Mouse (Mus musculus): ENCODE results near the gene Hoxa7. TPM values are rescaled to one million over a fixed set of nuclear protein-coding genes. Genes with fewer than 3 reads are reported as not detected.

The Hoxa7 gene
- polyA plus RNA-seq (2012): 40.9 and 47.0 TPM in 2 replicates

GRCm38 (mm10) chr6:52221337-52221992 is at the start of gene Hoxa7:
Gene Hoxa7 (minus strand): TSS chr6:52221854.

GRCm38 (mm10) chr6:52260654-52261575 is 39.3 kb upstream of the Hoxa7 start, which contains the start of gene Hoxa13:
Gene Hoxa13 (minus strand): TSS chr6:52260880.

GRCm38 (mm10) chr6:52245757-52246142 is 24.1 kb upstream of the Hoxa7 start, which contains the start of gene Hoxa11:
Gene Hoxa11 (minus strand): TSS chr6:52245810.

GRCm38 (mm10) chr6:52240389-52241000 is 18.8 kb upstream of the Hoxa7 start, which contains the start of gene Hoxa10:
Gene Hoxa10 (minus strand): TSS chr6:52240854.

GRCm38 (mm10) chr6:52230516-52231165 is 9.0 kb upstream of the Hoxa7 start, which contains the start of gene Hoxa9:
Gene Hoxa9 (minus strand): TSS chr6:52231089.

GRCm38 (mm10) chr6:52213119-52213986 is 8.3 kb downstream of the Hoxa7 start, which contains the start of the genes Hoxa3 and Gm28308:
Gene Hoxa3 (minus strand): TSS chr6:52213336.
Gene Gm28308 (minus strand): TSS chr6:52213339.

GRCm38 (mm10) chr6:52208072-52208867 is 13.4 kb downstream of the Hoxa7 start, which contains the start of gene Hoxa6:
Gene Hoxa6 (minus strand): TSS chr6:52208722.

GRCm38 (mm10) chr6:52204050-52204752 is 17.5 kb downstream of the Hoxa7 start, which contains the start of gene Hoxa5:
Gene Hoxa5 (minus strand): TSS chr6:52204587.

GRCm38 (mm10) chr6:52190906-52191810 is 30.5 kb downstream of the Hoxa7 start, which contains the start of gene Hoxa4:
Gene Hoxa4 (minus strand): TSS chr6:52191753.

GRCm38 (mm10) chr6:52177061-52177735 is 44.5 kb downstream of the Hoxa7 start, which contains the start of gene 5730596B20Rik:
Gene 5730596B20Rik (plus strand): TSS chr6:52177498.

GRCm38 (mm10) chr6:52164626-52165440 is 56.8 kb downstream of the Hoxa7 start, which contains the start of gene Hoxa2:
Gene Hoxa2 (minus strand): TSS chr6:52164831.

Other genes starting within 250 kb of the Hoxa7 start
- gene Skap2, start 209.3 kb downstream of the Hoxa7 start, polyA plus RNA-seq (2012): 5.5 and 6.0 TPM in 2 replicates
- 0.10 and 0.14 TPM in 2 replicates for gene Hoxa1, start 63.5 kb downstream of the Hoxa7 start, polyA plus RNA-seq (2012)
- gene Hoxa2, start 57.0 kb downstream of the Hoxa7 start, polyA plus RNA-seq (2012): 0.16 and 0.51 TPM in 2 replicates
- not detected in 2 replicates for gene 5730596B20Rik, start 44.4 kb downstream of the Hoxa7 start, polyA plus RNA-seq (2012)
- gene Hoxa4, start 30.1 kb downstream of the Hoxa7 start, polyA plus RNA-seq (2012): 1.7 and 2.2 TPM in 2 replicates
- gene Hoxa5, start 17.3 kb downstream of the Hoxa7 start, polyA plus RNA-seq (2012): 5.1 and 8.4 TPM in 2 replicates
- 3.5 and 6.1 TPM in 2 replicates for gene Hoxa6, start 13.1 kb downstream of the Hoxa7 start, polyA plus RNA-seq (2012)
- 3.2 and 3.5 TPM in 2 replicates for gene Hoxa3, start 8.5 kb downstream of the Hoxa7 start, polyA plus RNA-seq (2012)
- gene Gm28308, start 8.5 kb downstream of the Hoxa7 start, polyA plus RNA-seq (2012): 1.2 TPM in 2 replicates
- 67.7 and 90.5 TPM in 2 replicates for gene Hoxa9, start 9.2 kb upstream of the Hoxa7 start, polyA plus RNA-seq (2012)
- 1.0 and 1.2 TPM in 2 replicates for gene Hoxa10, start 19.0 kb upstream of the Hoxa7 start, polyA plus RNA-seq (2012)
- 0.04 TPM in 1 of 2 replicates, not detected in the other for gene Hoxa11, start 24.0 kb upstream of the Hoxa7 start, polyA plus RNA-seq (2012)
- not detected in 2 replicates for gene Hoxa13, start 39.0 kb upstream of the Hoxa7 start, polyA plus RNA-seq (2012)
- gene Evx1, start 91.6 kb upstream of the Hoxa7 start, polyA plus RNA-seq (2012): 0.13 and 0.22 TPM in 2 replicates

Data from megakaryocyte-erythroid progenitor cell, adult 5 weeks (primary cell).